Mouse (Mus musculus) retina, adult 2 months (tissue): Measurements from ENCODE around the gene Sap30bp.

Source experiments
- DNase-seq: peaks from one replicate; pipeline ENCODE4 v3.0.0-alpha.2; 2012; ENCODE audit warnings: low read depth, low spot score

The Sap30bp gene

DNA sequence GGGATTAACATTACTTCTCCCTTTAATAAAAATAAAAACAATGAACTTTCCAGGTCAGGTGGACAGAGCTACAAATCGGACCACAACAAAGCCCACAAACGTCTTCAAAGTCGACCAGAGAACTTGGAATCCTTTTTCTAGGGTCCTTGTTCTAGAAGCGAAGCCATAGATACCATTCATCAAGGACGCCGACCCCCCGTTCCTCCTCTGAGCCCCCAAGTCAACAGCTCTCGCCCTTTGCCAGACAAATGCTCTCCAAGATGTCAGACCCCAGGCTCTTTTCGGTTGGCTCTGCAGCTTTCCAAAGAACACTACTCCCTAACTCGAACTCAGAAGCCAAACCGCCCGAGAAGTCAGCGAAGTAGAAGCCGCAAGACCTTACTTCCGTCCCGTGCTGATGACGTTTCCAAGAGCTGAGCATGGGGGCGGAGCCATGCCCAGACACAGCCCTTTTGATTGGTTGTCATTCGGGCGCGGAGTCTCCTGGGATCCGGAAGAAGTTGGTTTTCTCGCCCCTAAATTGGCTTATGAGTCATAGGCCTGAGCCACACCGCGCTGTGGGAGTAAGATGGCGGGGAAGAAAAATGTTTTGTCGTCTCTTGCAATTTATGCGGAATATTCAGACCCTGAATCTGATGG is at the start of gene Sap30bp, which contains the start of gene Recql5:
Gene Sap30bp (plus strand): TSS at position 175 of the 639 bp plus-strand sequence.
Gene Recql5 (minus strand): TSS at position 370 of the 639 bp plus-strand sequence.
- DNase-seq = peak; percentile 99

- no peak for DNase-seq
These were observed 48.7 kb upstream of the Sap30bp start for GRCm38 (mm10) chr11:115884361-115884760.

GRCm38 (mm10) chr11:115885281-115885680 is 47.8 kb upstream of the Sap30bp start:
- no peak for DNase-seq

DNA sequence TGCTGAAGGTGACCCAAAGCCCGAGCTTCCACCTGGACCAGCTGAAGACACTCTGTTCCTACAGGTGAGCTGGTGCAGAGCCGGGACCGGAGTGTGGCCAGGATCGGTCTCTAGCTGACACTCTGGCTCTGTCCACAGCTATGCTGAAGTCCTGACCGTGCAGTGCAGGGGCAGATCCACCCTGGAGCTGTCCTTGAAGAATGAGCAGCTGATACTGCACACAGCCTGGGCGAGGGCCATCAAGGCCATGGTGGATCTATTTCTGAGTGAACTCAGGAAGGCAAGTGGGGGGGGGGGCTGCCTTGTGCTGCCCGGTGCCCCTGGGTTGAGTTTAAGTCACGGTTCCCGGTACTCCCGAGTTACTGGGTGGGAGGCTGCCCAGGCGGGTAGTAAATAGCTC is 46.6 kb upstream of the Sap30bp start:
- no peak for DNase-seq

GRCm38 (mm10) chr11:115888020-115888419 is 45.1 kb upstream of the Sap30bp start:
- DNase-seq = no peak

- no peak for DNase-seq
These were observed 43.9 kb upstream of the Sap30bp start for GRCm38 (mm10) chr11:115889159-115889558.

GRCm38 (mm10) chr11:115892213-115892612 is 40.9 kb upstream of the Sap30bp start:
- no peak for DNase-seq

- no peak for DNase-seq
These were observed 40.0 kb upstream of the Sap30bp start for GRCm38 (mm10) chr11:115893071-115893470.

GRCm38 (mm10) chr11:115894755-115895520 is 38.1 kb upstream of the Sap30bp start:
- peak; percentile 23 for DNase-seq

DNA sequence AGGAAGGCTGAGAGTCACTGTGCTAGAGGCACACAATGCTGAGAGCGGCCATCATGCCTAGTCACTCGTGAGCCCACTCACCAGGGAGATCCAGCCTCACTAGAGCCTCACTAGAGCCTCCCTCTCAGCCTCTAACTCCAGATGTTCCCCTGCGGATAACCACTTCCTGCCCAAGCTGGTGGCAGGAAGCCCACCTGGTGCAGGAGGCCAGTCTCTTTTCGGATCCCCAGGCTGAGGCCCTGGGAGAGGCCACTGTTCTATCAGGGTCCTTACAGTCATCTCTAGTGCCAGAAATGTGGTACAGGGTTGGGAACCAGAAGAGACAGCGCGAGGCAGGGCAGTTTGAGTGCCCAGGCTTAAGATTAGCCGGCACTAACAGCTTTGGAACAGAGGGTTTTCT is 34.6 kb upstream of the Sap30bp start:
- DNase-seq = no peak

DNA sequence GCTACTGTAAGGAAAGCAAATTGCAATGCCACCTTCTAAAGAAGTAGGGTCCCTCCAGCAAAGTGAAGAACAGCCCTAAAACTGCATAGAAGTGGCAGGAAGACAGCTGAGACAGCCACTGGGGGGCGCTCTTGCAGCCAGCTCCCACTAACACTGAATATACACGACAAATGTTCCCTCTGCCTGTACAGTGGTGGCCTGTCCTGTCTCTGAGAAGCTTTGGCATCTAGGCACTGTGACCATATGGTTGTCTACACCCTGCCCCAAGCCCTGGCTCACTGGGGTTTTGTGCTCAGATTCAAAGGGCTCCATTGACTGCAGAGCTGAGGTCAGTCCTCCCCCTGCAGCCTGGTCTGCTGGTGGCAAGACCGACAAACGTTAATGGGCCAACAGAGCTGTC is 34.2 kb upstream of the Sap30bp start:
- peak; percentile 9 for DNase-seq

GRCm38 (mm10) chr11:115899486-115900266 is 33.4 kb upstream of the Sap30bp start, which contains the start of gene Smim5:
TSS of gene Smim5 (plus strand) at chr11:115899966.
- DNase-seq = no peak

GRCm38 (mm10) chr11:115900561-115901337 is 32.3 kb upstream of the Sap30bp start:
- DNase-seq = no peak

DNA sequence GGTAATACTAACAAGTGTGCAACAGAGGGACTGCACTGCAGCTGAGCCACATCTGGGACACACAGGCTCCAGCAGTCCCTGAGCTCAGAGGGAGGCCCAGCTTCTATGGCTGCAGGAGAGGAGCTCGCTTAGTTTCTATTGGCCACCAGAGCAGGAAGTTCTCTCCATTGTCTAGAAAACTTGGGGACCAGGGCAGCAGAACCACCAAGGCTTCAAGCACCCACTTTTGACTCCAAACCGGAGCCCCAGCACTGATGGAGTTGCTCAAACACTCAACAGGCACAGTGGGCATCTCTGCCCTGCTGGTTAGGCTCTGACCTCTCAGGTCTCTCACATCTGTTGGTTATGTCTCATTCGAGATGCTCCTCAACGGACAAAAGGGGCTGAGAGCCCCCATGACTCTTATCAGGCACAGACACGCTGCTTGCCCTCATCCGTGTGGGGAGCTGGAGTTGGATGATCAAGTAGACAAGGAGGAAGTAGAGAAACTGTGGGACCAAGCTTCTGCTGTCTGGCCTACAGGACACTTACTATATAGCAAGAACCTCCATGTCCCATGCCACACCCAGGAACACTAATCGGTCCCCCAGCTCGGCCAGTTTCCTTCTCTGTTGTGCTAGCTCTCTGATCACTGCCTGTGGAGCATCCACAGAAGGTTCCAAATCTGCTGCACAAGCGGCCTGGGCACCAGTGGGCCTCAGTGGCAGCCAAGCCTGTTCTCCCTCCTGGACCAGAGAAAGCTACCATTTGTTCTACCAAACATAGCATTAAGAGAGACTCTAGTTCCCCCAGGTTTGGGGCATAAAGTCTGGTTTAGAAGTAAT is 31.5 kb upstream of the Sap30bp start:
- no peak for DNase-seq

- DNase-seq = no peak
These were observed 30.9 kb upstream of the Sap30bp start for GRCm38 (mm10) chr11:115902177-115902576.

DNA sequence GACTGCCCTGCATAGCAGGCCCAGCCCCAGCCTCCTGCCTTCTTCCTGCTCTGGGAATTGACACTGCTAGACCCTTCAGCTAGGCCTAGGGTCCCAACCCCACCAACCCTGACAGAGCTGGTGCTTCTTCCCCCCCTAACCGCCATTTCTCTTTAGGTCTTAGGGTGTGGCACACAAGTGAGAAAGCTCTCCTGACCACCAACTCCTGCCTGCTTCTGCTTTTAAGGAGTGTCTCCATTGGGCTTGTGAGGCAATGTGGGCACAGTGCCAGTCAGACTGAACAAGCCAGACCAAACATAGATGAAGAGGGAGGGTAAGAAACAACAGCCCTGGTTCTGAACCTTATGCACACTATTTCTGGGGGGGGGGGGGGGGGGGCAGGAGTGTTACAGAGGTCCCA is 30.3 kb upstream of the Sap30bp start:
- DNase-seq = no peak

DNA sequence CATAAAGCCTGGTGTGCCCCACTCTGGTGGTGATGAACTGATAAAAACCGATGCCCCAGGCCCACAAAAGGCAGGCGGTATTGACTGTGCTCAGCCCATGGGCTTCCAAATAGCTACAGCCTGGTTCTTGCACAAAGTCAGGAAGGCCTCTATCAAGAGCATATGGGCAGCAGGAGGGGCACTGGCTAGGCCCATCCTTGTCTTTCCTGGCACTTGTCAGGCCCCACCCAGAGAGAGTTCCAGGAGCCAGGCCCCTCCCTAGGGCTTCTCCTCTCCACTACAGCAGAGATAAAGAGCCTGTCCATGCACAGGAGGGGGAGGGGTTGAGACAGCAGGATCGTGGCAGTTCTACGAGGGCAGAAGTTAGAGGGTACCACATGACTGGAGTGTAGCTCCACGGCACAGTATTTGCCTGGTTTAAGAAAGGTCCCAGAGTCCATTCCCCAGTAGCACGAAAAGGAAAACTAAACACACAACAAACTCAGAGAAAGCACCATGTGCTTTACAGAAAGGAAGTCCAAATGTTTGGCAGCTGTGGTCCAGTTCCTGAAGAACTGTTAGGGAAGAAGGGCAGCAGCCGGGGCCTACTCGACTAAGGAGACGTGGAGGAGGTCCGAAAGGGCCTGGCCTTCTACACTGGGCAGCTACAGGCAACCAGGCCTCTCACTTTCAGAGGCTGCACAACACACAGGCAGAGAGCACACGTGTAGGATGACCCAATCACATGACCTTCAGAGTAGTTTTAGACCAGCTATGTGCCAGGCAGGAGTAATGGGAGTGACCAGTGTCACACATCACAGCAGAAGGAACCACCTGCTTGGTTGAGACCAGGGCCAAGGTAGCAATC is 29.5 kb upstream of the Sap30bp start:
- DNase-seq = no peak

GRCm38 (mm10) chr11:115904231-115904955 is 28.7 kb upstream of the Sap30bp start:
- DNase-seq = no peak
